Mouse (Mus musculus): ENCODE measurements around the gene Jsrp1. TPM values are rescaled to one million over a fixed set of nuclear protein-coding genes. Genes with fewer than 3 reads are reported as not detected.

The Jsrp1 gene
- polyA plus RNA-seq, 1 experiment: not detected

DNA sequence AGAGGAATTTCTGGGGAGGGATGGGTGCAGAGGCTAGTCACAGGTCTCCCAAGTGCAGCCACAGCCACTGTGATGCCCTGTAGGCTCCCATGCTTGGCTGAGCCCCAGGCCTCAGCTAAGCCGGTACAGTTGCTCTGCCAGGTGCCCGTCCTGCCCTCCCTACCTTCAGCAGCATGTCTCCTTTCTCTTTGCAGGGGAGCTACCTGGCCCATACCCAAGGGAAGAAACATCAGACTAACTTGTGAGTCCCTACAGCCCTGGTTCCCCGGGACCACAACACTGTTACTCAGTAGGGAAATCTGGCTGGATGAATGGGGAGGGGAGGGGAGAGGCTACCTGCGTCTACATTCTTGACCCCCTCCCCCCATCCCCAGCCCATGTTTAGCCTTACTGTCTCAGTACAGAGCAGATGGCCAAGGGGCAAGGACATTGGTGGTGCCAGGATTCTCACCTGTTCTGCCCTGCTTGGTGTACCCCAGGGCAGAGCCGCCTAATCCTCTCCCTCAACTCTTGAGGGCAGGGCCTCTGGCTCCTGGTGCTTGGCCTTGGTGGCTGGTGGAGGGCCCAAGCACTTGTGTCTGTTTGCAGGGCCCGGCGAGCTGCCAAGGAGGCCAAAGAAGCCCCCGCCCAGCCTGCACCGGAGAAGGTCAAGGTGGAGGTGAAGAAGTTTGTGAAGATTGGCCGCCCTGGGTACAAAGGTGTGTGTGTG lies 10.9 kb downstream of the Jsrp1 start:
- DNase-seq: no peak
- H3K4me3 ChIP-seq (ENCODE audit: control insufficient read depth, insufficient read depth, low read length): no peak overlapping the region
- peaks cover 22% of the 10 kb centered on the region for H3K4me1 ChIP-seq (replicated peaks; ENCODE audit: control insufficient read depth, insufficient read depth, low read length)
- peaks cover 23% of the 10 kb centered on the region for H3K36me3 ChIP-seq (ENCODE audit: control insufficient read depth, insufficient read depth, low read length)
- TF ChIP-seq CTCF (IDR thresholded peaks at IDR 0.05; ENCODE audit: borderline replicate concordance, control insufficient read depth, extremely low read depth, insufficient read depth, low read length, poor library complexity) (no peak), POLR2A (IDR thresholded peaks at IDR 0.05; ENCODE audit: control insufficient read depth, extremely low read depth, insufficient read depth, low read length, poor library complexity) (no peak)
- H3K27me3 ChIP-seq (ENCODE audit: control insufficient read depth, insufficient read depth, low read length): no peaks in the 10 kb centered on the region; the same call in 1 of the 2 replicates
- H3K27ac ChIP-seq (ENCODE audit: control insufficient read depth, insufficient read depth, low read length): no peak overlapping the region
- 95% methylated on average over 10 of the region's 10 CpGs for WGBS

DNA sequence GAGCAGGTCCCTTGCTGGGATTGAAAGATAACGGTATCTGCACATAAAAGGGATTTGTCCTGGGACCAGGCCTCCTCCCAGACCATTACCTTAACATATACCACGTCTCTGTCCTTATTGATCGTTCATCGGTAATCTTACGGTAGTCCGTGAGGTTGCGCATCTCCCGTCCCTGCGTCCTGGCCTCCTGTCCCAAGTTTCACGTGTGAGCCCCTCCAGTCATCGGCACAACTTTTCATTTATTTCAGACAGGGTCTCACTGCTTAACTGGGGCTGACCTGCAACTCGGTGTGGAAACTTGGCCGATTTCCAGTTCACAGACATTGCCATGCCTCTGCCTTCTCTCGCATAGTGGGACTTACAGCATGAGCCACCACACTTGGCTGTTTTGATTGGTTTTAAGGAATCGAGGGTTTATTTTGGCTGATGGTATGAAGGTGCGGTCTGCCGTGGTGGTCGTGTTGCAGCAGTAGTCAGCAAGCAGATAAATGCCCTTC lies 14.2 kb downstream of the Jsrp1 start:
- Histone ChIP-seq H3K36me3 (ENCODE audit: control insufficient read depth, insufficient read depth, low read length) (peaks cover 22% of the 10 kb centered on the region), H3K4me3 (ENCODE audit: control insufficient read depth, insufficient read depth, low read length) (peak overlapping the region; percentile 60), H3K4me1 (replicated peaks; ENCODE audit: control insufficient read depth, insufficient read depth, low read length) (peaks cover 18% of the 10 kb centered on the region), H3K27me3 (ENCODE audit: control insufficient read depth, insufficient read depth, low read length) (no peaks in the 10 kb centered on the region), H3K27ac (ENCODE audit: control insufficient read depth, insufficient read depth, low read length) (no peak overlapping the region)
- DNase-seq: no peak
- no peak for TF ChIP-seq CTCF (IDR thresholded peaks at IDR 0.05; ENCODE audit: borderline replicate concordance, control insufficient read depth, extremely low read depth, insufficient read depth, low read length, poor library complexity)
- no peak for TF ChIP-seq POLR2A (IDR thresholded peaks at IDR 0.05; ENCODE audit: control insufficient read depth, extremely low read depth, insufficient read depth, low read length, poor library complexity)
- 2% methylated on average over 18 of the region's 18 CpGs for WGBS

DNA sequence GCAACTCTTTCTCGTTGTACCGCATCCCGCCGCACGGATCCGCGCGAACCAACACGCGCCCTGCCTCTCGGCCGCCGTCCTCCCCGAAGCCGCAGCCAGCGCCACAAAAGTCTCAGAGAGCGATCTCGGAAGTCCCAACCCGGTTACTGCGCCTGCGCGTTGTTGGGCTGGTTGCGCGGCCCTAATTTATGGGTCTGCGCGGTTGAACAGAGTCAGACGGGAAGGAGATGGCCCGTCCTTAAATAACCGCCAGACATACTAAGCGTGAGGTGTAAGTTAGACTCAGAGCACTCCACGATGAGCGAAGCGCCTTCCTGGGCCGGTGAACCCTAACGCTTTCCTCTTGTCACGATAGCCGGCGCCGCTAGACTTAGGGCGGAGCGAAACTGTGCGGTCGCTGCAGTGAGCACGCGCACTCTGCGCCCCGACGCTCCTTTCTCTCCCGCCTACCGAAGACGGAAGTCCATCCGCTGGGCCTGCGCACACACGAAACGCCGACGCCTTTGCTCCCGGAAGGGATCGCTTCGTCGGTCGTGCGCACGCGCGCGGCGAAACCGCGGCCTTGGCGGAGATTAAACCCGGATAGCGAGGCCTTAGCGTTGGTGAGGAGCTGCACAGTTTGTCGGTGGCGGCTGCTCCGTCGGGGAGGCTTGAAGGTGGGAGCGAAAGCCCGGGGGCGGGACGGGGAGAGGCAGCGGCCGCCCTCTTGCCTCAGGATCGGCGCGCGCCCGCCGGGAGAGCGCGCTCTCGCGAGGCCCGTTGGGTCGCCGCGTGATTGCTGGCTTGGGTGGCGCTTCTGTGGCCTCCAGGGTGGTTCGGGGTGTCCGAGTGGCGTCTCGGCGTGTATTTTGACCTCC lies 14.9 kb downstream of the Jsrp1 start, which contains the start of the genes Sf3a2 and Plekhj1:
Gene Sf3a2, plus strand, starts transcription at position 49 of the 857 bp plus-strand sequence.
Gene Plekhj1, minus strand, starts transcription at position 477 of the 857 bp plus-strand sequence.
- peak within 1 kb of the TSS; percentile 60 for H3K4me3 ChIP-seq (ENCODE audit: control insufficient read depth, insufficient read depth, low read length)
- peak within 1 kb of the TSS; percentile 76 for H3K27ac ChIP-seq (ENCODE audit: control insufficient read depth, insufficient read depth, low read length)
- peaks cover 17% of the 10 kb centered on the region for H3K36me3 ChIP-seq (ENCODE audit: control insufficient read depth, insufficient read depth, low read length)
- no peaks in the 10 kb centered on the region for H3K27me3 ChIP-seq (ENCODE audit: control insufficient read depth, insufficient read depth, low read length)
- TF ChIP-seq POLR2A (IDR thresholded peaks at IDR 0.05; ENCODE audit: control insufficient read depth, extremely low read depth, insufficient read depth, low read length, poor library complexity) (peak; percentile 80), CTCF (IDR thresholded peaks at IDR 0.05; ENCODE audit: borderline replicate concordance, control insufficient read depth, extremely low read depth, insufficient read depth, low read length, poor library complexity) (peak; percentile 67; the same call in 1 of the 2 replicates)
- peak; percentile 97 for DNase-seq
- H3K4me1 ChIP-seq (replicated peaks; ENCODE audit: control insufficient read depth, insufficient read depth, low read length): peaks cover 23% of the 10 kb centered on the region
- under 1% methylated on average over 104 of the region's 104 CpGs for WGBS

DNA sequence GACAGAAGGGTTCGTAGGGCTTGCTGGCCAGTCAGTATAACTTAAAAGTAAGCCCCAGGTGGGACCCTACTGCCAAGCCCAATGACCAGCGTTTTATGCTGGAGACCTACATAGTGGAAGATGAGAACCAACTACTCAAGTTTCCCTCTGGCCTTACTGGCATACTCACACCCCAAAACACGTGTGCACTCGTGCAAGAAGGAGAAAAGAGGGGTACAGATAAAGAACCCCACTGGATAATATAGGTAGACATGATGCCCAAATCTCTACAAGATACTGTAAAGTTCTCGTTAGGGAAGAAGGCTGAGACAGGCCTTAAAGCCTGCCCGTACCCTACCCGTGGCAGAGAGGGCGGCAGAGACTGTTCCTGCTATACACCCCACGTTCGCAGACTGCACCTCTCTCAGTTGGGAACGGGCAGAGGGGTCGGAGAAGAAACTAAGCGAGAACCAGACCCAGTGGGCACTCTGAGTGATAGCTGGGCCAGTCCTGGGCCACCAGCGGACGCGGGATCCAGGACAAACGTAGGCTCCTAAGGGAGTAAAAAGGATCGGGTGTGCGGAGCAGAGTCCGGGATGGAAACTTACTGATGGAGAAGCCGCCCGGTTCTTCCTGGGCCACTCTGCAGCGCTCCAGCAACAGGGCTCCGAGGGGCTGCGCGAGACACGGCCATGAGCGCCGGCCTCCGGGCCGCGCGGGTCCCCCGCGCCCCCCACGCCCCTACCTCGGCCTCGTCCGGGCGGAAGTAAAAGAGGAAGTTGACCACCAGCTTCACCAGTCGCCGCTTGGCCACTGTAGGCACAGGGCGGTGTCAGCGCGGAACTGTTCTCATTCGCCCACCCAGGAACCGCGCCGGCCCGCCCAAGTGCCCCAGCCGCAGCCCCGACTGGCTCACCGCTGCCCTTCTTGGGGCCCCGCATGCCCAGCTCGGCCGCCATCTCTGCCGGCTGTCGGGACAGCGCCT lies 15.8 kb downstream of the Jsrp1 start:
- Histone ChIP-seq H3K4me1 (replicated peaks; ENCODE audit: control insufficient read depth, insufficient read depth, low read length) (peaks cover 32% of the 10 kb centered on the region), H3K36me3 (ENCODE audit: control insufficient read depth, insufficient read depth, low read length) (peaks cover 9% of the 10 kb centered on the region; the same call in 1 of the 2 replicates), H3K27me3 (ENCODE audit: control insufficient read depth, insufficient read depth, low read length) (no peaks in the 10 kb centered on the region), H3K27ac (ENCODE audit: control insufficient read depth, insufficient read depth, low read length) (peak overlapping the region; percentile 39), H3K4me3 (ENCODE audit: control insufficient read depth, insufficient read depth, low read length) (peak overlapping the region; percentile 60)
- DNase-seq: peak; percentile 31
- WGBS: 1% methylated on average over 59 of the region's 59 CpGs
- no peak; the same call in 1 of the 2 replicates for TF ChIP-seq CTCF (IDR thresholded peaks at IDR 0.05; ENCODE audit: borderline replicate concordance, control insufficient read depth, extremely low read depth, insufficient read depth, low read length, poor library complexity)
- TF ChIP-seq POLR2A (IDR thresholded peaks at IDR 0.05; ENCODE audit: control insufficient read depth, extremely low read depth, insufficient read depth, low read length, poor library complexity): no peak

DNA sequence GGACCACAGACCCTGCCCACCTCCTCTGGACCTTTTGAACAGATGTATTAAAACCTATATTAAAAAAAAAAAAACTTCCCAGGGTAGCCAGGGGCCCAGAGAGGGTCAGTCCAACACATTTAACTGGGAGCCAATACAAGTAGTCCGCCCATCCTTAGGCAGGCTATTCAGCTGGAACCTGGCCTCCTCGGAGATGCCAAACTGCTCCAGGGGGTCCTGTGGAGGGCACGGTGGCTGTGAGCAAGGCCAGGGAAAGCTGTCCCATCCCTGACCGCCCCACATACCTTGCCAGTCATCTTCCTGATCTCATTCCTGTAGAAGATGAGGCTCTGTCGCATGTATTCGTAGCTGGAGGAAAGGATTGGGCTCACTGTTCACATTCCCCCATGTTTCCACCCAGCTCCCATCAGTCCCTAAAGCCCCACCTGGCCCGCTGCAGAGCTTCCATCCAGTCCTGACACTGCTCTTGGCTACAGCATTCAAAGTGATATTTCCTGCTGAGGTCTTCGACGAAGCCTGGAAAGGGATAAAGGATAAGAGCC lies 16.9 kb downstream of the Jsrp1 start:
- Histone ChIP-seq H3K4me3 (ENCODE audit: control insufficient read depth, insufficient read depth, low read length) (no peak overlapping the region), H3K36me3 (ENCODE audit: control insufficient read depth, insufficient read depth, low read length) (peaks cover 7% of the 10 kb centered on the region; the same call in 1 of the 2 replicates), H3K27ac (ENCODE audit: control insufficient read depth, insufficient read depth, low read length) (no peak overlapping the region), H3K4me1 (replicated peaks; ENCODE audit: control insufficient read depth, insufficient read depth, low read length) (peaks cover 43% of the 10 kb centered on the region), H3K27me3 (ENCODE audit: control insufficient read depth, insufficient read depth, low read length) (no peaks in the 10 kb centered on the region)
- DNase-seq: no peak
- TF ChIP-seq CTCF (IDR thresholded peaks at IDR 0.05; ENCODE audit: borderline replicate concordance, control insufficient read depth, extremely low read depth, insufficient read depth, low read length, poor library complexity) (no peak), POLR2A (IDR thresholded peaks at IDR 0.05; ENCODE audit: control insufficient read depth, extremely low read depth, insufficient read depth, low read length, poor library complexity) (no peak)
- 95% methylated on average over 9 of the region's 9 CpGs for WGBS
